Mouse (Mus musculus) embryonic facial prominence, embryonic 11.5 days (tissue): Measurements from ENCODE around the gene Ppa2. TPM values are rescaled to one million over a fixed set of nuclear protein-coding genes. Genes with fewer than 3 reads are reported as not detected.

ENCODE experiments used
- ATAC-seq: fragments of 200-750 bp; cut with Nextera tagmentation; replicated peaks from 2 replicates; pipeline ENCODE4 v1.8.0; 2017; ENCODE audit warnings: low read depth; ENCODE audit not compliant: insufficient number of reproducible peaks, low FRiP score, low TSS enrichment
- DNase-seq: peaks from one replicate; pipeline ENCODE4 v3.0.0-alpha.2; 2015; ENCODE audit warnings: low spot score
- H3K27ac ChIP-seq: fragments of 300-500 bp; sonication (generic); replicated peaks from 2 replicates; pipeline ENCODE4 v1.5.1; 2014; ENCODE audit warnings: mild to moderate bottlenecking, low read depth, low read length, control low read depth
- H3K27me3 ChIP-seq: fragments of 300-500 bp; sonication (generic); 2 replicates; pipeline ENCODE4 v1.6.1; 2014; ENCODE audit warnings: mild to moderate bottlenecking, low read length, moderate library complexity, mixed read lengths; ENCODE audit not compliant: control insufficient read depth, insufficient read depth
- H3K36me3 ChIP-seq: fragments of 300-500 bp; sonication (generic); replicated peaks from 2 replicates; pipeline ENCODE4 v1.6.1; 2014; ENCODE audit warnings: low read depth, mild to moderate bottlenecking, low read length, moderate library complexity, mixed read lengths; ENCODE audit not compliant: control insufficient read depth, insufficient read depth
- H3K4me1 ChIP-seq: fragments of 300-500 bp; sonication (generic); 2 replicates; pipeline ENCODE4 v1.6.1; 2014; ENCODE audit warnings: low read length, mixed read lengths; ENCODE audit not compliant: control insufficient read depth, insufficient read depth
- H3K4me2 ChIP-seq: fragments of 300-500 bp; sonication (generic); 2 replicates; pipeline ENCODE4 v1.6.1; 2014; ENCODE audit warnings: low read depth, mild to moderate bottlenecking, control low read depth, low read length, moderate library complexity
- H3K4me3 ChIP-seq: fragments of 300-500 bp; sonication (generic); 2 replicates; pipeline ENCODE4 v1.5.1; 2014; ENCODE audit warnings: low read depth, low read length, control low read depth
- H3K9ac ChIP-seq: fragments of 300-500 bp; sonication (generic); replicated peaks from 2 replicates; pipeline ENCODE4 v1.6.1; 2014; ENCODE audit warnings: mild to moderate bottlenecking, control low read depth, low read length
- H3K9me3 ChIP-seq: fragments of 300-500 bp; sonication (generic); replicated peaks from 2 replicates; pipeline ENCODE4 v1.6.1; 2016; ENCODE audit warnings: mild to moderate bottlenecking, low read length, inconsistent platforms, mixed read lengths; ENCODE audit not compliant: control insufficient read depth
- WGBS: fragments of 180-500 bp; shearing (Covaris S2); extraction: QIAGEN DNeasy Blood & Tissue Kit; methylation state at CpG from one replicate; pipeline ENCODE4 v1.1.7; 2014; 5-methylcytosine and 5-hydroxymethylcytosine counted together
- polyA plus RNA-seq: library from polyadenylated mRNA; unstranded; fragments of >200 nt; fragmentation: Nextera tagmentation; extraction: Ambion mirVana; gene quantifications from 2 replicates; pipeline ENCODE4 v1.2.1, GENCODE M21; 2014

The Ppa2 gene
- polyA plus RNA-seq, 1 experiment from 2014 or later, result 93.0 TPM

DNA sequence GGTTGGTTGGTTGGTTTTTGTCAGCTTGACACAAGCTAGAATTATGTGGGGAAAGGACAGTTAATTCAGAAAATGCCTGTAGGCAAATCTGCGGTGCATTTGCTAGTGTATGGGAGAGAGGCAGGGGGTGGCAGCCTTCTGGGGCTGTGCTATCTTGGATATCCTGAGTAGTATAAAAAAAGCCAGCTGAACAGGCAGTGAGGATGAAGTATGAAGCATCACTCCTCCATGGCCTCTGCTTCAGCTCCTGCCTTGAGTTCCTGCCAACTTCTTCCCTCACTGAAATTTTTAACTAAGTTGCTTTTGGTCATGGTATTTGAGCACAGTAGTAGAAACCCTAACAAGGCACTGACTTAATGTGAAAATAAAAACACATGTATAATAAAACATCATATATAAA is 70.1 kb downstream of the Ppa2 start:
- no peak overlapping the region for H3K27ac ChIP-seq
- no peak overlapping the region for H3K4me2 ChIP-seq
- no peak for DNase-seq
- H3K4me1 ChIP-seq, result no peaks in the 10 kb centered on the region
- no peaks in the 10 kb centered on the region for H3K9me3 ChIP-seq
- ATAC-seq, result no peak
- no peaks in the 10 kb centered on the region for H3K27me3 ChIP-seq
- H3K4me3 ChIP-seq, result no peak overlapping the region
- H3K36me3 ChIP-seq, result no peaks in the 10 kb centered on the region
- no peak overlapping the region for H3K9ac ChIP-seq
- 81% methylated on average over 1 of the region's 1 CpGs for WGBS

DNA sequence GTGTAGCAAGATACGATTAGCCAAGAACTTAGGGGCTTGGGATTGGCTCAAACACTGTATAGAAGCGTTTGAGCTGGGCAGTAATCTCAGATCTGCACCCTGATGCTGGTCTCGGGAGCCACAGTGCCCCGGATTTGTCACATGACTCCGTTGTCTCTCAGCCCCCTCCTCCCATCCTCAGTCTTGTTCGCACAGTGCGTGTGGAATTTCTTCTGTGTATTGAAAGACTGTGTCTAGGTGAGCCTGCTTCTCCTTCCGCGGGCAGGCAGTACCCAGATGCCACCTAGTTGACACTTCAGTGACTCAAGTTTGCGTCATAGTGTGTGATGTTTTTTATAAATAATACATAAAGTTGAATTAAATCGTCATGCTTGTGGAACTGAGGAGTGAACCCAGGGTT is 71.6 kb downstream of the Ppa2 start:
- no peak for DNase-seq
- no peaks in the 10 kb centered on the region for H3K4me1 ChIP-seq
- H3K27ac ChIP-seq, result no peak overlapping the region
- H3K27me3 ChIP-seq, result no peaks in the 10 kb centered on the region
- H3K9me3 ChIP-seq, result no peaks in the 10 kb centered on the region
- H3K4me2 ChIP-seq, result no peak overlapping the region
- no peak for ATAC-seq
- H3K9ac ChIP-seq, result no peak overlapping the region
- WGBS, result 88% methylated on average over 11 of the region's 11 CpGs
- no peak overlapping the region for H3K4me3 ChIP-seq
- no peaks in the 10 kb centered on the region for H3K36me3 ChIP-seq

DNA sequence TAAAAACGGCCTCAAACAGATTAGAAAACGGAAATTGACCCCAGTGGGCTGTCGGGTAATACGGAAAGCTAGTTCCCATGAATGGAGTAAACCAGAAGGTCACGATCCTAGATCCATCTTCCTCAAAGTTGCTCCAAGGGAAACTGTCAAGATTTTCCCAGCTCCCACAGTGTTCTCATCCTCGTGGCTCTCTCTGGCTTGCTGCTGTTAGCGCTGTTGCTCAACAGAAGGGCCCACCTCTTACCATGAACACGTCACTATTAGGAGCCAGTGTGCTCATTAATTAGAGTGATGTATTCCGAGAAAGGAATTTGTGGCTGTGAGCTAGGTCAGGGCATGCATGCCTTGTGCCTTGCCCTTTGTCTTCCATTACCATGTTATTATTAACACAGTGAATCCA is 72.2 kb downstream of the Ppa2 start:
- ATAC-seq (no peak), DNase-seq (no peak)
- no peak overlapping the region for H3K9ac ChIP-seq
- no peak overlapping the region for H3K4me3 ChIP-seq
- no peaks in the 10 kb centered on the region for H3K4me1 ChIP-seq
- H3K4me2 ChIP-seq, result no peak overlapping the region
- no peaks in the 10 kb centered on the region for H3K9me3 ChIP-seq
- H3K27me3 ChIP-seq, result no peaks in the 10 kb centered on the region
- WGBS, result 52% methylated on average over 9 of the region's 9 CpGs
- no peak overlapping the region for H3K27ac ChIP-seq
- H3K36me3 ChIP-seq, result no peaks in the 10 kb centered on the region

DNA sequence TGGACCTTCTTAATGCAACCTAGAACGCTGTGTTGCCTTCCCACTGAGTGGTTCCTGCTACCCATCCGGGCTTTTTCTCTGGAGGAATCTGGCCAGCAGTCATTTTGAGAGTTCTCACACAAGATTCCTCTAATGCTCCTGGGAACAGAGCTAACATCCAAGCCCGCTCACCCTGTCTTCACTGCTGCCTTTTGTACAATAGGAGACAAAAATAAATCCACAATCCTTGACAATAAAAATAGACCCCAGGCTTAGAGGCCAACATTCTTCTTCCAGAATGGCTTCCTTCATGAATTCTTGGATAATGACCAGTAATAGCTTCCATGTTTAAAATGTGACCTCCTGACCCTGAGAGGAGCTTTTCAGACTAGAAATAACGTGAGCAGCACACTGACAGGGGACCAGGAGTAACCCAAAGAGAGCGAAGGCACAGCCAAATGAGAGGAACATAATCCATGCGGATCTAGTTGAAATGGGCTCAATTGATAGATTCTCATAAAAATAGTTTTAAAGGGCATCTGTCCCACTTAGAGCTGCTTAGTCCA is 74.3 kb downstream of the Ppa2 start:
- H3K36me3 ChIP-seq, result no peaks in the 10 kb centered on the region
- peak; percentile 64 for DNase-seq
- H3K4me2 ChIP-seq, result no peak overlapping the region
- no peak overlapping the region for H3K9ac ChIP-seq
- ATAC-seq, result no peak
- WGBS, result 35% methylated on average over 6 of the region's 6 CpGs
- no peak overlapping the region for H3K4me3 ChIP-seq
- H3K27ac ChIP-seq, result no peak overlapping the region
- H3K27me3 ChIP-seq, result no peaks in the 10 kb centered on the region
- H3K4me1 ChIP-seq, result no peaks in the 10 kb centered on the region
- H3K9me3 ChIP-seq, result no peaks in the 10 kb centered on the region

DNA sequence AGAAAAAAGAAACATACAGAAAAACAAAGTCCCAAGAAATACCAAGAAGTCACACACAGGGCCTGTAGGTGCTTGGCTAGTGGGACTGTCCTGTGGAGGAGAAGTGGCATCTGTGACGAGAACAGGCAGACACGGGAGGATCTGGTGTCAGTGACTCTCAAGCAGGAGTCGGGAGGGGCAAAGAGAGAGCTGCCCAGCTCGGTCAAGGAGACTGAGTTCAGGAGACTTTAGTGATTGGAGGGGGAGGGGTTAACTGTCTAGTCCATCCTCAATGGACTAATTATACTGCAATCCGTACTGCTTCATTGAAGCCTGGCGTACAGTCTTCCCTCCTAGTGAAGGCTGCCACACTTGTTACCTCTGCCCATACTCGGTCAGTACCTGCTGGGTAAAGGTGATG is 77.4 kb downstream of the Ppa2 start:
- Histone ChIP-seq H3K36me3 (no peaks in the 10 kb centered on the region), H3K9me3 (no peaks in the 10 kb centered on the region), H3K4me3 (no peak overlapping the region), H3K9ac (no peak overlapping the region), H3K4me2 (no peak overlapping the region), H3K4me1 (no peaks in the 10 kb centered on the region), H3K27ac (no peak overlapping the region), H3K27me3 (no peaks in the 10 kb centered on the region)
- no peak for DNase-seq
- WGBS, result 52% methylated on average over 7 of the region's 7 CpGs
- no peak for ATAC-seq

DNA sequence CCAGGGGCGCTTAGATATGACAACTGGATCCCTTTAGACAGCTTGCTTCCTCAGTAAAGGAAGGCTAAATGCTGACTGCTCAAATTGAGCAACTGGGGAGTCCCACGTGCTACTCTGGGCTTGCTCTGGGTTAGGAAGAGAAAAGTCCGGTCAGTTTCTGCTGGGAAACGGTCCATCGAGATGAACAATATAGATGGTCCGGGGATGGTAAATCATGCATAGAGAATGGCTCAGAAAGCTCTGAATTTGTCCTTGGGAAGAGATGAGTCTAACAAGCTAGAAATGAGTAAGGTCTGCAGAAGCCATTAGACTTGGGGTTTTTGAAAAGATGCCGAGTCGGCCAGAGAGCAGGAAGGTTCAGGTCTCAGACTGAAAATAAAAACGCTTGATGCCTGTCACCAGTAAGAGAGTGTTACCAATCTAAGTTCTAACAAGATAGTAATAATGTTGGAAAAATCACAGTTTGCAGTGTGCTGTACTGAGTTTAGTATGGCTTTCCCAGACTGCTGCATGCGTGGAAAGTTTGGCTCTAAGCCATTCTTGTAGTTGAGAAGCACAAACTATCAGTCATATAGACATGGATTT is 80.0 kb downstream of the Ppa2 start:
- 91% methylated on average over 10 of the region's 10 CpGs for WGBS
- Histone ChIP-seq H3K4me2 (no peak overlapping the region), H3K27me3 (no peaks in the 10 kb centered on the region), H3K36me3 (no peaks in the 10 kb centered on the region), H3K27ac (no peak overlapping the region), H3K9me3 (no peaks in the 10 kb centered on the region), H3K4me1 (no peaks in the 10 kb centered on the region), H3K4me3 (no peak overlapping the region), H3K9ac (no peak overlapping the region)
- DNase-seq (no peak), ATAC-seq (no peak)

DNA sequence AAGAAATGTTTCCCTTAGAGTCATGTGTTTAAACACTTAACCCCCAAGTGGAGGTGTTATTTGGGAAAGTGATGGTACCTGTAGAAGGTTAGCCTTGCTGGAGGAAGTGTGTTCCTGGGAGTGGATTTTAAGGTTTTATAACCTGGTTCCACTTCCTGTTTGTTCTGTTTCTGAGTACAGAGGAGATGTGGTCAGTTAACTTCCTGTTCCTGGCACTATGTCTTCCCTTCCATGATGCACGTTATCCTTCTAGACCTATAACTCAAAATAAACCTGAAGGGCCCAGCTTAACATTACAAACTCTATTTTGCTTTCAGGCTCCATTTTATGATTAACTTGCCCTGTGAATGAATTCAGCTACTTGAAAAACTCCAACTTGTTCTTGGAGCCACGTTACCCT is 84.6 kb downstream of the Ppa2 start:
- no peaks in the 10 kb centered on the region for H3K9me3 ChIP-seq
- no peak for DNase-seq
- WGBS, result 83% methylated on average over 2 of the region's 2 CpGs
- no peaks in the 10 kb centered on the region for H3K27me3 ChIP-seq
- no peaks in the 10 kb centered on the region for H3K36me3 ChIP-seq
- no peak overlapping the region for H3K9ac ChIP-seq
- no peaks in the 10 kb centered on the region for H3K4me1 ChIP-seq
- ATAC-seq, result no peak
- H3K27ac ChIP-seq, result no peak overlapping the region
- H3K4me3 ChIP-seq, result no peak overlapping the region
- H3K4me2 ChIP-seq, result no peak overlapping the region

DNA sequence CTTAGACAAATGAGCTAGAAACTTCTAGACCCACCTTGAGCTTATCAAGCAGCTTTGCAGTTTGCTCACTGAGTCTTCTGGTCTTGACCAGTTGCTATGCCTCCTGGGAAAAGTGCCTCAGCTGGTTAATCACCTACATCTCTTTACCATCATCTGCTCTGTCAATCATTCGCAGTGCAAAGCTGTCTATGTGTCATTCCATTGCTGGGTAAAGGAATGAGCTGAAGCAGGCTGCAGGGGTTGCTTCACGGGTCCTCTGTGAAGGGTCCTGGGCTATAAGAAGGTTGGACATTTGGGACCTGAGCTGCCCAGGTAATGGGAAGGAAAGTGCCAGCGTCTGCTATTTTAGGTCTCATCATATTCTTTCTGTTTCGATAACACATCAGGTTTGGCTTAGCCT is 93.9 kb downstream of the Ppa2 start:
- Histone ChIP-seq H3K4me2 (no peak overlapping the region), H3K36me3 (no peaks in the 10 kb centered on the region), H3K27ac (no peak overlapping the region), H3K9ac (no peak overlapping the region), H3K4me1 (no peaks in the 10 kb centered on the region), H3K9me3 (no peaks in the 10 kb centered on the region), H3K27me3 (no peaks in the 10 kb centered on the region), H3K4me3 (no peak overlapping the region)
- DNase-seq (no peak), ATAC-seq (no peak)
- WGBS, result 76% methylated on average over 4 of the region's 4 CpGs
